Mouse (Mus musculus) testis, postnatal 10 days (tissue): ENCODE data around the gene Serpina16.
A peak's percentile ranks its signal among the peaks of the same experiment; 100 is the strongest.

Experiments
- DNase-seq: peaks from one replicate; pipeline ENCODE4 v3.0.0; 2021; ENCODE audit warnings: low spot score

Gene Serpina16

GRCm38 (mm10) chr12:103656848-103657626, 18.9 kb downstream of the Serpina16 start, which contains the start of gene Serpina6:
TSS of gene Serpina6 (minus strand) at chr12:103657212.
- DNase-seq, result no peak

- DNase-seq, result no peak
Observed at GRCm38 (mm10) chr12:103655123-103656044, 20.6 kb downstream of the Serpina16 start.

- DNase-seq, result no peak
Observed at GRCm38 (mm10) chr12:103653836-103654235, 22.1 kb downstream of the Serpina16 start.

- no peak for DNase-seq
Observed at GRCm38 (mm10) chr12:103646314-103646713, 29.6 kb downstream of the Serpina16 start.

GRCm38 (mm10) chr12:103644601-103645000, 31.3 kb downstream of the Serpina16 start:
- DNase-seq, result no peak

GRCm38 (mm10) chr12:103643818-103644217, 32.1 kb downstream of the Serpina16 start:
- no peak for DNase-seq

- DNase-seq, result peak; percentile 95
Observed at GRCm38 (mm10) chr12:103643336-103643735, 32.6 kb downstream of the Serpina16 start.

- no peak for DNase-seq
Observed at GRCm38 (mm10) chr12:103635846-103636245, 40.1 kb downstream of the Serpina16 start.

GRCm38 (mm10) chr12:103634430-103634829, 41.5 kb downstream of the Serpina16 start:
- DNase-seq, result no peak

- no peak for DNase-seq
Observed at GRCm38 (mm10) chr12:103631203-103631612, 44.7 kb downstream of the Serpina16 start, which contains the start of gene Serpina10. TSS of gene Serpina10 (minus strand) at chr12:103631444.
